Mouse (Mus musculus) forebrain, embryonic 12.5 days (tissue): Measurements from ENCODE around the gene Gm648. TPM values are rescaled to one million over a fixed set of nuclear protein-coding genes. Genes with fewer than 3 reads are reported as not detected.

Experiments
- microRNA-seq: library from miRNA; unstranded; fragments of <30 nt; microRNA quantifications from one replicate; pipeline ENCODE4, GENCODE M21; 2017
- polyA plus RNA-seq: library from polyadenylated mRNA; unstranded; fragments of >200 nt; fragmentation: Nextera tagmentation; extraction: Ambion mirVana; gene quantifications from 2 replicates; pipeline ENCODE4 v1.2.1, GENCODE M21; 2016

Gm648 gene
- polyA plus RNA-seq, 1 experiment from 2014 or later = 0.18 TPM

Small RNA genes lying within 50 kb of the gene (microRNA-seq; reads per million reads assigned to microRNA genes)
- gene Mir5116 = not detected

Other genes starting within 250 kb of the Gm648 start
- 5.8 TPM in 2 replicates for gene Zfp449, start 203.2 kb downstream of the Gm648 start, polyA plus RNA-seq
- 6.4 and 6.9 TPM in 2 replicates for gene Smim10l2a, start 175.0 kb downstream of the Gm648 start, polyA plus RNA-seq
- 0.77 and 1.8 TPM in 2 replicates for gene Gm2174, start 101.6 kb downstream of the Gm648 start, polyA plus RNA-seq
- gene Ints6l, start 94.7 kb downstream of the Gm648 start, polyA plus RNA-seq = 22.9 and 25.5 TPM in 2 replicates
- gene Gm10477, start 24.9 kb downstream of the Gm648 start, polyA plus RNA-seq = not detected in 2 replicates
- gene Mmgt1, start 48.5 kb upstream of the Gm648 start, polyA plus RNA-seq = 53.2 and 56.7 TPM in 2 replicates
- 26.7 and 28.4 TPM in 2 replicates for gene Slc9a6, start 60.2 kb upstream of the Gm648 start, polyA plus RNA-seq
- gene Fhl1, start 182.2 kb upstream of the Gm648 start, polyA plus RNA-seq = 101 and 104 TPM in 2 replicates